Mouse (Mus musculus) R1 (cell line): ENCODE measurements at regions not wholly inside any gene's neighbourhood (a gene's known extent, or its start where the extent isn't known, plus 50 kb on each side); places are given as distances from the start of the nearest gene placed in this dataset.
A peak's percentile ranks its signal among the peaks of the same experiment; 100 is the strongest.

Source experiments
- DNase-seq: peaks from one replicate; pipeline ENCODE4 v3.0.0-alpha.2; 2018; ENCODE audit warnings: low read depth, low spot score

DNA sequence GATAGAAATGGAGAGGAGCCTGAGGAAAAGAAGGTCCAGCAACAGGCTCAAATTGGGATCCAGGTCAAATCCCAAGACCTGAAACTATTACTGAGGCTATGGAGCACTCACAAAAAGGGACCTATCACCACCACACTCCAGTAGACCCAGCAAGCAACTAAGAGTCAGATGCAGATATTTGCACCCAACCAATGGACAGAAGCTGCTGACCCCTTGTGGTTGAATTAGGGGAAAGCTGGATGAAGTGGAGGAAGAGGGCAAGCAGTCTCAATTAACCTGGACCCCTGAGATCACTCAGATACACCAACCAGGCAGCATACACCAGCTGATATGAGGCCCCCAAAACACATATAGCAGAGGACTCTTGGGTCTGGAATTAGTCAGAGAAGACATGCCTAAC, 938.1 kb upstream of the Lrfn5 start:
- DNase-seq: peak; percentile 18
